8 mouse cellular contexts compared by ENCODE assay signal in the genomic region with DNA sequence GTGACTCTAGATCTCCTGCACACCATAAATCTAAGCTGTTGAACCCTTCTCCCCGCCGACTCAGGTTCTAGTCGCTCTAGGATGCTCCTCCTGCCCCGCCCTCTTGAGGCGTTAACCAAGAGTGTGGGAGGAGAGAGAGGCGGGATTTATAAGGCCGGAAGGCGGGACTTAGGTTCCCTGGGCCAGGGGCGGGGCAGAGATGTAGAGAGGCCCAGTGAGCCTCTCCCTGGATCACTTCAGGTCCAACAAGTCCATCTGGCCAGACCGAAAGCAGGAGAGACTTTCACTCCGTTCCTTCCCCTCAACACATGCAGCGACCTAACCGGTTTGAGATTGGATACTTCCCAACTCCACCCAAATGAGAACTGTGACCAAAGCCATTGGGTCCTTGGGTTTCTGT. TPM values are rescaled to one million over a fixed set of nuclear protein-coding genes. Genes with fewer than 3 reads are reported as not detected.
DNase-seq lines count a peak whose midpoint lies in the region.

No protein-coding gene starts in this region.

- DNase-seq in right cerebral cortex, postnatal 10 days (ENCODE audit: low spot score in 2 of 2), result peak; percentile 60 to 62
- DNase-seq in right cerebral cortex, postnatal 4 days, result no peak
- peak; percentile 80 to 91 for DNase-seq in cerebellum, adult 18-20 months
- peak; percentile 92 for DNase-seq in induced T-regulatory cell, adult 2 months (ENCODE audit: low read depth)
- peak; percentile 83 for DNase-seq in lung, postnatal 36 days
- DNase-seq in thymus, postnatal 25 days, result peak; percentile 58
- DNase-seq in heart, postnatal 10 days, result no peak
- no peak for DNase-seq in heart, postnatal 36 days

- intact Hi-C loops in heart, postnatal 10 days (cut with DNase I), result no loop called here
- intact Hi-C loops in heart, postnatal 36 days (cut with DNase I), result no loop called here

RNA-seq across cellular contexts. Expression of a gene that starts 4.0 kb away (rescaled TPM):
- under 1 TPM; 0.22 to 0.31 TPM for total RNA-seq in heart, postnatal 10 days (2021)
- total RNA-seq in heart, postnatal 36 days (2021), result not detected

RNA-seq across cellular contexts. Expression of a gene that starts 7.6 kb away (rescaled TPM):
- 1 to 10 TPM in 1 of 2 experiments, under 1 TPM in 1; 0.97 to 1.1 TPM for total RNA-seq in heart, postnatal 10 days (2021)
- total RNA-seq in heart, postnatal 36 days (2021), result 1 to 10 TPM; 1.3 to 1.7 TPM

RNA-seq across cellular contexts. Expression of a gene that starts 27.7 kb away (rescaled TPM):
- total RNA-seq in heart, postnatal 10 days (2021), result 100 to 1,000 TPM; 320 to 351 TPM
- total RNA-seq in heart, postnatal 36 days (2021), result 100 to 1,000 TPM; 842 to 873 TPM

RNA-seq across cellular contexts. Expression of a gene that starts 29.2 kb away (rescaled TPM):
- total RNA-seq in heart, postnatal 10 days (2021), result 10 to 100 TPM; 21.0 to 26.1 TPM
- 10 to 100 TPM; 24.6 to 27.4 TPM for total RNA-seq in heart, postnatal 36 days (2021)

RNA-seq across cellular contexts. Expression of a gene that starts 32.7 kb away (rescaled TPM):
- total RNA-seq in heart, postnatal 10 days (2021), result 100 to 1,000 TPM; 146 to 161 TPM
- 10 to 100 TPM; 92.8 to 95.9 TPM for total RNA-seq in heart, postnatal 36 days (2021)

Comparison
In these comparisons a context has a peak if more than half of its experiments do, and no peak if none do; other contexts are left out.
1. DNase-seq: peak in right cerebral cortex, postnatal 10 days (2 of 2), cerebellum, adult 18-20 months (2 of 2), induced T-regulatory cell, adult 2 months (single experiment), lung, postnatal 36 days (single experiment) and thymus, postnatal 25 days (single experiment); none in right cerebral cortex, postnatal 4 days (single experiment), heart, postnatal 10 days (0 of 2) and heart, postnatal 36 days (0 of 2).